In genomic region chr16:17721822-17722460, GRCm38 (mm10) we compare ENCODE assay signal across 7 mouse cellular contexts. TPM values are rescaled to one million over a fixed set of nuclear protein-coding genes. Genes with fewer than 3 reads are reported as not detected.
DNase-seq lines count a peak whose midpoint lies in the region; ATAC-seq lines count a peak whose summit lies in the region.

No protein-coding gene starts in this region.

- H3K9ac ChIP-seq in forebrain, embryonic 13.5 days: peak overlapping the region; percentile 93
- H3K9ac ChIP-seq in liver, embryonic 16.5 days (ENCODE audit: low read depth, low read length): peak overlapping the region; percentile 85

- no peaks in the 10 kb centered on the region for H3K27me3 ChIP-seq in forebrain, embryonic 13.5 days
- H3K27me3 ChIP-seq in liver, embryonic 16.5 days (ENCODE audit: control insufficient read depth, insufficient read depth, low read depth, low read length): no peaks in the 10 kb centered on the region

- no peaks in the 10 kb centered on the region for H3K36me3 ChIP-seq in forebrain, embryonic 13.5 days (ENCODE audit: poor library complexity, severe bottlenecking)
- H3K36me3 ChIP-seq in liver, embryonic 16.5 days (ENCODE audit: control insufficient read depth, insufficient read depth): no peaks in the 10 kb centered on the region

- peaks cover 16% of the 10 kb centered on the region; the same call in 1 of the 2 replicates for H3K4me1 ChIP-seq in brown adipose tissue, adult 24 weeks (ENCODE audit: control insufficient read depth, insufficient read depth, insufficient read length, low read length)
- H3K4me1 ChIP-seq in forebrain, embryonic 13.5 days: peaks cover 15% of the 10 kb centered on the region
- peaks cover 22% of the 10 kb centered on the region for H3K4me1 ChIP-seq in liver, embryonic 16.5 days (ENCODE audit: control insufficient read depth, low read depth, low read length)

- H3K27ac ChIP-seq in brown adipose tissue, adult 24 weeks (replicated peaks; ENCODE audit: low read depth, low read length): peak overlapping the region; percentile 87
- peak overlapping the region; percentile 44; the same call in 1 of the 2 replicates for H3K27ac ChIP-seq in forebrain, embryonic 13.5 days
- peak overlapping the region; percentile 78 for H3K27ac ChIP-seq in liver, embryonic 16.5 days (ENCODE audit: low read length)

- H3K4me2 ChIP-seq in forebrain, embryonic 13.5 days: peak overlapping the region; percentile 89
- peak overlapping the region; percentile 83 for H3K4me2 ChIP-seq in liver, embryonic 16.5 days (ENCODE audit: low read depth, low read length)

- 7% methylated on average over 10 of the region's 10 CpGs for WGBS in forebrain, embryonic 13.5 days
- WGBS in liver, embryonic 16.5 days (ENCODE audit: insufficient replicate concordance): under 1% methylated on average over 10 of the region's 10 CpGs

- no peak for ATAC-seq in forebrain, embryonic 13.5 days
- no peak for ATAC-seq in liver, embryonic 16.5 days (ENCODE audit: low read depth)

- H3K4me3 ChIP-seq in brown adipose tissue, adult 24 weeks (ENCODE audit: insufficient read depth, low read depth, low read length): peak overlapping the region; percentile 100
- peak overlapping the region; percentile 82 for H3K4me3 ChIP-seq in forebrain, embryonic 13.5 days
- H3K4me3 ChIP-seq in liver, embryonic 16.5 days (ENCODE audit: low read depth, low read length): peak overlapping the region; percentile 87

- DNase-seq in layer of hippocampus, adult 9-11 months: peak; percentile 18
- DNase-seq in layer of hippocampus, postnatal 36 days: no peak
- DNase-seq in embryo, embryonic 11 days: no peak
- DNase-seq in cerebellum, postnatal 36 days: no peak

- H3K9me3 ChIP-seq in forebrain, embryonic 13.5 days (replicated peaks): no peaks in the 10 kb centered on the region
- H3K9me3 ChIP-seq in liver, embryonic 16.5 days (replicated peaks; ENCODE audit: control insufficient read depth, low read length): no peaks in the 10 kb centered on the region

RNA-seq across cellular contexts. Expression of gene Med15, which starts 10.8 kb away (rescaled TPM):
- 10 to 100 TPM; 73.4 to 80.2 TPM for total RNA-seq in layer of hippocampus, postnatal 36 days (2021)
- polyA plus RNA-seq in brown adipose tissue, adult 24 weeks (2012; ENCODE audit: insufficient read depth, insufficient read length, missing spikeins): 14.7 and 16.2 TPM in 2 replicates
- polyA plus RNA-seq in forebrain, embryonic 13.5 days (2015; fragmentation: Nextera tagmentation; extraction: Ambion mirVana): 42.0 and 45.2 TPM in 2 replicates
- 16.0 and 19.2 TPM in 2 replicates for polyA plus RNA-seq in liver, embryonic 16.5 days (2015; fragmentation: Nextera tagmentation; extraction: Ambion mirVana)

RNA-seq across cellular contexts. Expression of gene Klhl22, which starts 37.5 kb away (rescaled TPM):
- 100 to 1,000 TPM in 1 of 2 experiments, 10 to 100 TPM in 1; 86.2 to 109 TPM for total RNA-seq in layer of hippocampus, postnatal 36 days (2021)
- 10.2 and 19.0 TPM in 2 replicates for polyA plus RNA-seq in brown adipose tissue, adult 24 weeks (2012; ENCODE audit: insufficient read depth, insufficient read length, missing spikeins)
- 53.4 and 55.6 TPM in 2 replicates for polyA plus RNA-seq in forebrain, embryonic 13.5 days (2015; fragmentation: Nextera tagmentation; extraction: Ambion mirVana)
- polyA plus RNA-seq in liver, embryonic 16.5 days (2015; fragmentation: Nextera tagmentation; extraction: Ambion mirVana): 11.2 and 12.8 TPM in 2 replicates
